Mouse (Mus musculus) forelimb bud, embryonic 11.5 days (tissue): Measurements from ENCODE around the gene Wnt3a.

Experiments used
- DNase-seq: peaks from one replicate; pipeline ENCODE4 v3.0.0-alpha.2; 2012; ENCODE audit warnings: low read depth, low spot score

The Wnt3a gene

DNA sequence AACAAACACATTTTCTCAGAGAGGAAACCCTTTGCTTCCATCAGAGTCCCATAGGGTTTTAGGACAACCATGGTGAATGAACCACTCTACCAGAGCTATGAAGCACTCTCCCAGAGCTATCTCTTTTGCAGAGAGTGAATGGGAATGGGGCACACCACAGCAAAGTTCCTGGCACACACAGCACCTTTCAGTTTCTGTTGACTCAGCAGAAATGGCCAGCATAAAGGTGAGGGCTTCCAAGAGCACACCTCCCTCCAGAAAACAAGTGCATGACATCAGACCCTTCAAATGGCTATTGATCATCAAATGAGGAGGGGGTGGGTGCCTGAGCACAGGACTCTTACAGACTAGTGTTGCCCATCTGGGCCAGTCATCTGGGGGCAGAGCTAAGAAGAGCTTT is 28.2 kb downstream of the Wnt3a start:
- no peak for DNase-seq

DNA sequence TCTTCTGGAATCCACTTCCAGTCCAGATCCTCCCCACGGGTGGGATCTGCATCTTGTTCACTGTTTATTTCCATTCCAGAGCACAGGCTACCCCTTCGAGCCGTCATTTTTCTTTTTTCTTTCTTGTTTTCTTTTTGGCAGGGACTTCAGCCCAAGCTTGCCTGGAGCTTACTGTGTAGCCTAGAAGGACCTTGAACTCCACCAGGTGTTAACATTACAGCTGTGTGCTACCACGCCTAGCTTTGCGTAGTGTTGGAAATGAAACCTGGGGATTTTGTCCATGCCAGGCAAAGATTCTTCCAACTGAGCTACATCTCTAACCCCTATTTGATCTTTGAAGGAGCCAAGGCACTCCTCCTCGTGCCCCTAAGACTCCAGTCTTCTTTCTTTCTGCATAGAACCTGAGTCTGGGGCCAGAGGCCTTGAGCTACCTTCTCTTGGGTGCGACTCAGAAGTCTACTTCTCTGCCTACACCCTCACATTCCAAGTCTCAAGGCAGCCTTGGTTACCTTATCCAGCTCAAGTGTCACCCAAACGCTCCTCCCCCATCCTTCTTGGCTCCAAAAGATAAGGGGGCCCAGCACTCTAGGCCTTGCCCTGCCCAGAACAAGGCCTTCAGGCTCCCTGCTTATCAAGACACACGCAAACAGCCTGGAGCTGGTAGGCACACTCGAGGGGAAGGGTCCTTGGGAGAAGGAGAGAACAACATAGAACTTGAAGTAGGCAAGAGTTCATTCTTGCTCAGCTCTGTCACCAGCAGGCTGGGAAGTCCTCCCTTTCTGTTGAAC is 29.7 kb downstream of the Wnt3a start:
- no peak for DNase-seq

DNA sequence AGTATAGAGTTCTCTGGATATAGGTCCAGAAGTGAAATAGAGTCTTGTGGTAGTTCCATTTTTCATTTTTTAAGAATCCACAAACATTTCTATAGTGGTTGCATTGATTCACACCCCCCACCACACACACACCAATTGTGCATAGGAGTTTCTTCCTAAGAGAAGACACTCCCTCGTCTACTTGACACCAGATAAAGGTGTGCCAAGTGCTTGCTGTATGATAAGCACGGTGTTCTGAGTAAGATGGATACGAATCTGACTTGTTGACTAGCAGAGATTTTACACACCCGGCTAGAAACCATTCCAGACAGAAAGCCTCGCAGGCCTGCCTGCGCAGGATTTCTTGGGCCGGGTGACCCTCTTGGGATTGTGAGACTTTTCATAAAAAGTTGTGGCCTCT is 30.9 kb downstream of the Wnt3a start:
- no peak for DNase-seq

DNA sequence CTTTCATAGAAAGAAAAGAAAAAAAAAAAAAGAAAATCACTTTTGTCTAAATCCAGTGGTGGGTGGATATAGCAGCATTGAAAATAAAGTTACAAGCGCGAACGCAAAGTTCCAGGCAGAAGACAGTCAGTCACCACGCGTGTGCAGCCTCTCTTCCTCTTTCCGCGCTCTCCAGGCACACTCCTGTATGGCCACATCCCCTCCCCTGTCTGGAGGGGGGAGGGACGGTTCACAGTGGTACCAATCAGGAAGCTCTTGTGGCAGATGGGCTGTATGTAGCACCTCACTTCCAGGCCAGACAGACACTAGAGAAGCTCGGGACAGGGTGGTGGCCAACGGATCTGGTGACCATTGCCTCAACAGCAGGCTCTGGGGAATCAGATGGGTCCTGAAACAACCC is 42.5 kb downstream of the Wnt3a start:
- no peak for DNase-seq

DNA sequence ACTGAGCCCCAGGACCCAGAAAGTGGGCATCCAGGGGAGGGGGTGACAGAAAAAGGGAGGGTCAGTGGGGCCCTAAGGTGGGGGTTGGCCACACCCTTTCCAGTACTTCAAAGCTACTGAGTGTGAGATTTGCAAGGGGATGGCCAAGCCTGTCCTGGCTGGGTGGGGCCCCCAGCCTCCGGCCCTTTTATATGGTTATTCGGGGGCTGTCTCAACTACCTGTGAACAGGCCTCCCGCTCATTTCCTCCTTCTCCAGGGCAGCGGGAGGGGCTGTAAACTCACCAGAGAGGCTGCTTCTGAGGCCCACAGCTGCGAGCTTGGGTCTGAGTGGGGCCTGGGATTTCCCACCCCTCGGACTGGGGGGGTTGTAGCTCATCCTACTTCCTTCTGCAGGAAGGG is 46.7 kb downstream of the Wnt3a start:
- no peak for DNase-seq

DNA sequence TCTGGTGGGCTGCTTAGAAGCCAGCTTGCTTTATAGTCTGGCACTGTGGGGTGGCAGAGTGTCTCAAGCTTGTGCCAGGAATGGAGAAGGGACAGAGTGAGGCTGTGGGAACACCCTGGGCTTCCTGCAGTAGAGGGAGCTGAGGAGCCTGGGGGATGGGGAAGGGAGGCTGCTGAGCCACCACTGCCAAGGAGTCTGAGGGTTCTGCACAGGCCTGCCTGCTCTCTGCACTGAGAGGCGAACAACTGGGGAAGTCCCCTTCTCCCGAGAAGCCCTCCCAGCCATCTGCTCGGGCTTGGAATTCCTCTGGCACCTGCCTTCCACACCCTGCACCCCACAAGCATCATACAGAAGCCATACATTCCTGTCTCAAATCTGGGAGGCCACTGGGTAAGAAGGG is 48.7 kb downstream of the Wnt3a start:
- no peak for DNase-seq

DNA sequence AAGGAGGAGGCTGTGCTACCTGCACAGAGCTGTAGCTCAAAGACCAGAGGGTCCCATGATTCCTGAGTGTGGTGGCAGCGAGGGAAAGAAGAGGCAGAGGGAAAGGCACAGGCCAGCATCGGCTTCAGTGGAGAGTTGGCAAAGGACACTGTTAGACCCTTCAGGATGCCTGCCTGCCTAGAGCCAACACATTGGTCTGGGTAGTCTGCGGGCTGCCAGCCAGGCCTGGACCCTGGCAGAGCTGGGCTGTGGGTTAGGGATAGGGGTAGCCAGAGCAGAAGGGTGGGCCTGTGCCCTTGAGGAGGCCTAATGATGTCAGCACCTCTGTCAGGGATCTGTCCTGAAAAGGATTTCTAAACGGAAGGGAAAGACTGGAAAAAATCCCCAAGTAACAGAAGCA is 50.8 kb downstream of the Wnt3a start:
- DNase-seq, result no peak

DNA sequence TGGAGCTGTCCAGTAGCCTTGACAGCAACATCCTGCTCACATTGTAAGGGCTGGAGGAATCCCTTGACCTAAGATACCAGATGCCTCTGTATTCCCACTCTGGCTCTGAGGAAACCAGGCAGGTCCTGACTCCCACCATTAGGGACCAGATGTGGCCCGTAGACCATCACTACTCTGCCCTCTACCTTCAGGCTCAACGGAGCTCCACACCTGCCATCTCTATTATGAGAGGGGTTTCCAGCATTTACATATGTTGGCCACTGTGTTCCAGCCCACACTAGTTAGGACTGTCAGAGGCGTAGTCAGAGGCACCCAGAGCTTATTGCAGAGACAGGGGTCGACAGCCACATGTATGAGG is 51.1 kb downstream of the Wnt3a start:
- DNase-seq, result peak; percentile 20

DNA sequence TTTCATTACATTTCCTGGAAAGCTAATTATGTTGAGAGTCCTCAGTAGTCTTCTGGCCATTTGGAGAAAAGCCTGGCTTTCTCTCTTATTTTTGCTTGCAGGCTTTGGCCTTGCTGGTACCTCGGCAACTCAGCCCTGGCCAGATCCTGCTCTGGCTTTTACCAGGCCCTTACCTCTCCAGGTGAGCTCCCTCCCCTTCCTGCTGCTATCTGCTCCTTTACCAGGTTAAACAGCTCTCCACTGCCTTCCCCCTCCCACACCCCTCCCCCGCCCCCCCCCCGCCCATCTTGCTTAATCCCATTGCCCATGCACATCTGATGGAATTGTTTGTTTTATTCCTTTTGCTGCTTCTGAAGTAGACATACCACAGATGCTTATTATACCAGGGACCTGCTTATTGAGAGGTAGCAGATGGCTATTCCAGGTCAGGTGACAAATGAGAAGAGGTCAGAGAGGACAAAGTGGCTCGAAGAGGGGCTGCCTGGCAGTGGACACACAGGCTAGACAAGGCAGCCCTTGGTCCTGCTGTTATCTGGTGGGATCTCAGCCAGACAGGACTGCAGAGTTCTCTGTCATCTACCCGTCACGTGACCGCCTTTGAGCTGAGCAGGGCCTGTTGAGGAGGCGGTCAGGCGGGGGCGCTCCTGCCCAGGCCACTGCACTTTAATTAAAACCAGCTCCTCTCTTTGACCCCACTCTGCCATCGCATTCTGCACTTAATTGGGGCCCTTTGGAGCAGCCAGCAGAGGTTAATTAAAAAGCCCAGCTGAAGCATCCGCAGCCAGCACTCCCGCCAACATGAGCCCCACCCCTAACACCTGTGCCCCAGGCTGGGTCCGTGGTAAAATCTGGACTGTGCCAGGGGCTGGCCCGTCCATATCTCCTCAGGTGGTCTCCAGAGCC is 51.8 kb downstream of the Wnt3a start:
- peak; percentile 71 for DNase-seq

DNA sequence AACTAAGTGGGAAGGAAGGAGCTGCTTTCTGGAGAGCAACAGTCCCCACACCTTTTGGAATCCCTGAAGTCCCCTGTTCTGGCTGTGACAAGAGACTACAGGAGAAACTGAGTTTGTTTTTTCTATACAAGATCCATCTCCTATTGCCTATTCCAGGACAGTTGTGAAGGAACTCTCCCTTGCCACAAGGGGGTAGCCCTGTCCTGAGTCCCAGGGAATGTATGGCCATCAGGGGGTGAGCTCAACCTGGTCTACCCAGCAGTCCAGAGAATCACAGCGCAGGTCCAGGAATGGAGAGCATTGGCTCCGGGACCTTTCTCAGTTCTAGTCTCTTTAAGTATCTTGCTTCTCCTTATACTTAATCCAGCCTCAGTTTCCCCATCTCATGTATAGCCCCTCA is 57.8 kb downstream of the Wnt3a start:
- DNase-seq, result no peak

DNA sequence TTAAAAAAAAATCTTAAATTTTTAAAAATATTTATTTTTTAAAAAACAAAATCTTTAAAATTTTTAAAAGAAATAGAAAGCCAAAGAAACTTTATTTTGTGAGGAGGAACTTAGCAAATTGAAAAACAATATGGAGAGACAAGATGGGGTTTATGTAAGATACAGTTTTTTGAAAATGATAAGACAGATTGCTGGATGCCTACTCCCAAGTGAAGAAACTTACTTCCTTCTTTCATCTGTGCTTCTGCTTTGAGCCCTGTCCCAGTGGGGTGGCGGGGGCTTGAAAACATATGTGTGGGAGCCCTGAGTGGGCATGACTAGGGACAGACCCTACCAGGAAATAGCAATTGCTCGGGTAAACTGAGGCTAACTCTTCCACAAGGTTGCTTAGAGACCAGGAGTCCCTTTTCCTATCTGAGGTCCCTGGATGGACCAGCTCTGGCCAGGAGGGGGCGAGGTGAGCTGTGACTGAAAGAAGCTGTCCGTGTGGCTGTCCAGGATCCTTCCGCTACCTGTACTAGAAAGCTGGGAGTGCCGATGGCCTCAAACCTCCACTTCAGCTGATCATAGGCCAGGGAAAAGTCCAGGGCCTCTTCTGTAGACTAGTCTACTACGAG is 60.3 kb downstream of the Wnt3a start:
- DNase-seq, result peak; percentile 37

DNA sequence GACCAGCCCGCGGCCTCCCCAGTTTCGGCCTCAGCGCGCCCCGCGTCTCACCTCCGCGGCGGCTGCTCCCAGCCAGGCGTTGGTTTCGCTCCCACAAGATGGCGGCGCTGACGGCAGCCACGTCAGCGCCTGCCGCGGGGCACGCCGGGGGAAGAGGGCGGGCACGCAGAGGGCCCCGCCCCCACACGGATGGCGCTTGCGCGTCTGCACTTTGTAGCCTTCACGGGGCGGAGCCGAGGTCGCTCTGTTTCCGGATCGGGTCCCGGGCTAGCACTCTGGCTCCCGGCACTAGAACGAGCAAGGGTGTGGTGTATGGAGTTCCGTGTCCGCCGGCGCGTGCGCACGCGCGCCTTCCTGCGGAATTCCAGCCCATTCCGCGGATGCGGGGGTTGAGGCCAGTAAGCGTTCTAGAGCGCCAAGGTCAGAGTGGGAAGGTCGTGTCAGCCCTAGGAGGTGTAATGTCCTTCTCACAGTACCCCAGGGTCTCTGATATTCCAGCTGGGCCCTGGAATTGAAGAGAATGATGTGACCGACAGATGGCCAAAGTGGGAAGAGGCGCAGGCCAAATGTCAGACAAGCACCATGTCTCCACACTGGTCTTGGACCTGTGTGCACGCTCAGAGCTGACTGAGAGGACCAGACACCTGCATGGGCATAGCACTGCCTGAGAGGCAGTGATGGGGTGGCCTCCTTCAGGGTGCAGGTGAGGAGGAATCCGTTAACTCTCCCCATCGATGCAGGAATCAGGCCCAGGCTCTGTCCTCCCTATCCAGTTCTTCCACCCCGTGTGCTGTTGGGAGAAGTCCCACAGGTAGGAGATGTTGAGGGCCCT is 62.2 kb downstream of the Wnt3a start, which contains the start of gene Arf1:
Gene Arf1 (minus strand): TSS at position 149 of the 832 bp plus-strand sequence.
- DNase-seq, result peak; percentile 97

DNA sequence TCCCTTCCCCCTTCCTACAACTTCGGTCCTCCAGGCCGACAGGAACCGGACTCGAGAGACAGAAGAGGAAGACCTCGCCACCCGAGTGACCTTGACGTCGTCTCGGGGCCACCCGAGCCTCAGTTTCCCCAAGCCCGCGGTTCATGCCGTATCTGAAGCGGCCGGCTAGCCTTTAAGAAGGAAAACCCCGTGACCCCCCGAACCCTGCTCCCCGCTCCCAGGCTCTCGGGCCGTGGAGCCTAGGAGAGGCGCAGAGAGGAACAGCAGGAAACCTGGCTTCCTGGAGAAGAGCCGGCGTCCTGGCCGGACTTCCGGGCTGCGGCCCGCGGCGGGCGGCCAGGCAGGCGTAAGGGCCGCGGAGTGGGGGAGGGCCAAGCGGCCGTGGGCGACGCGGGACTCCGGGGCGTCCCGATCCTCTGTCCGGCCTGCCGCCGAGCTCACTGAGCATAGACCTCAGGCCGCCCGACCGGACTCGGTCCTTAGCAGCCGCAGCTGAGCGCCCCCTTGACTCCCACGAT is 62.9 kb downstream of the Wnt3a start:
- no peak for DNase-seq

DNA sequence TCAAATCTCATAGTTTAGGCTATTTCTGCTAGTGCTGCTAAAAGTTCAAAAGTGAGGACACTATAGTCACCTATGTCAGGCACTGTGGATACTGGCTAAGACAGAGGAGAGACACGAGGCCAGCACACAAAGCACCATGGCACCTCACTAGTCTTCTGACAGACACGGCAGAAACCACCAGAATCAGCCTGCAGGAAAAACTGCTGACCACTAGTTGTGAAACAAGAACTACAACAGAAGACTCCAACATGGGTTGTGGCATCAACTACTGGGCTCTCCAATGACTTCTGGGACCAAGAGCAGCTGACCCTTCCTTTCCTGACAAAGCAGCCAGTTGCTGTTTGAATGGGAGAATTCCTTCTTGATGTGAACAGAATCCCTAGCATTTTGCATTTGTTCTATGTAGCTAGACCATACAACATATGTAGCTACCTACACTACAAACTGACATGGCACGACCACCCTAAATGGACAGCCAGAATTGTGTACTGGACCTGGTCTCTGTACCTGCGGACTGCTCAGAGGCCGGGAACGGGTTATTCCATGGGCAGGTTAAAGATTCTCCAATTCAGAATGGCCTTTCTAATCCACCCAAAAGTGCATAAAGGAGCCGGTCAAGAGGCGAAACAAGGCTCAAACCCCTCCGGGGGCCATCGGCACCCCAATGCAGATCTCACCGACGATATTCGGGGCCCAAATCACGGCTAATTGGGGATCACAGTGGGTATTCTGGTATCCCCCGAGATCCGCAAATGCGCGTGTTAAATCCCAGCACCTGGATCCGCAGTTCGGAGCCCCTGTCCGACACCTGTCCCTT is 63.6 kb downstream of the Wnt3a start:
- DNase-seq, result no peak

DNA sequence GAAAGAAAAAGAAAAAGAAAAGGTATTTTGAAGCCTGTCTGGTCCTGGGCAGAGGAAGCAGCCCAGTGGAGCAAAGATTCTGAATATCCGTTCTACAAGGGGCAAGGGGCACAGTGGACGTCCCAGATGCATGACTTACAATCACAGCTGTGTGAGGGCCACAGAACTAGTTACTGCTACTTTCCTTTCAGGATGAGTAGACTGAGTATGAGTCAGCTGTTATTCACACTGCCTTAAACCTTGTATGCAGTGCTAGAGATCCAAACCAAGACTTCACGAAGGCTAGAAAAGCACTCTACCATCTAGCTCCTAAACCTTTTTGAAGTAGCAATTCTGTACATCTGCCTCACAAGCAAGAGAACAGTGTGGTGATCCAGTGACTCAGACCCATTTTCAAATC is 64.3 kb downstream of the Wnt3a start:
- no peak for DNase-seq

DNA sequence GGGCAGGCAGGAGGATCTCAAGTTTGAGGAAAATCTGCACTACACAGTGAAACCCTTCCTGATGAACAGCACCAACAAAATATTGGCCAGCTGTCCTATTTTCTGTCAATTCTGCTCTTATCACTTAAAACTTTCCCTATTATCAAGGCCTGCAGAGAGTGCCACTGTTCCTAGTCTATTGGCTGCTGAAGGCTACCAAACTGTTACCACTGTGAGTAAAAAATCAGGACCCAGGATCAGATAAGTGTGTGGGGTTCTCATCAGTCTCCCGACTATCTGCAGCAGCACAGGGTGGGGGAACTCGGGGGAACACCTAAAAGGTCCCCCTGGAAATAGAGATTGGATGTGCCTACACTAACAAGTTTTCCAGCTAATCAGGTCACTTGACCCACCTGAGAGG is 65.4 kb downstream of the Wnt3a start:
- DNase-seq, result no peak

DNA sequence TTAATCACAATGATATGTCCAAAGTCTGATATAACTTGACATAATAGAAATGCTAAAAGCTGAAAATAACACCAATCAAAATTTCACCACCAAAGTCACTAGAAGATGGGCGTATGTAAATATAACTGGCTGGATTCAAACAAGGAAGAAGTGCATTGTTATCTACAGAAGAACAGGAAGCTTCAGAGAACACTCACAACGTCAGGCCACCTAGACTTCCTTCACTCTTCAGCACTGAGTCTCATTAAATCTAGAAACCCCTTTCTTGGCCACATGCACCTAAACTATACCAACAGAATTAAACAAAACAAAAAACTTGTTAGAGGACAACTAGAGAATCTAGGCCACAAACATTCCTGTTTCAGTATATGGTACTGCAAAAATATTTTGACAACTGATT is 66.1 kb downstream of the Wnt3a start:
- DNase-seq, result no peak

DNA sequence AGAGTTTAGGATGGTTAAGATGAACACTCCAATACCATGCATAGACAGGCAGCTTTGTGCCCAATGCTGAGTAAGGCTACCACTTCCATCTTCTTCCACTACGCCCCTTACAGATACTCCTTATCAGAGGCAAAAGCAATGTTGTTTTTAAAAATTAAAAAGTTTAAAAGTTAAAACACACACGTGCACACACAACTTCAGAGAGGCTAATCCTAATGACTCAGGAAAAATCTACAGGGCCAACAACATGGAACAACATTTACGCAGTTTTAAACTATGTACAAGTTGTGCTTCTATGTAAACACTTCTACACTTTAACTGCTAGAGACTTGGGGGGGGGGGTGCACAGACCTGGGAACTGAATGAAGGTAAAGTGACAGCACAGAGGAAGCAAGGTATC is 66.5 kb downstream of the Wnt3a start:
- DNase-seq, result no peak

DNA sequence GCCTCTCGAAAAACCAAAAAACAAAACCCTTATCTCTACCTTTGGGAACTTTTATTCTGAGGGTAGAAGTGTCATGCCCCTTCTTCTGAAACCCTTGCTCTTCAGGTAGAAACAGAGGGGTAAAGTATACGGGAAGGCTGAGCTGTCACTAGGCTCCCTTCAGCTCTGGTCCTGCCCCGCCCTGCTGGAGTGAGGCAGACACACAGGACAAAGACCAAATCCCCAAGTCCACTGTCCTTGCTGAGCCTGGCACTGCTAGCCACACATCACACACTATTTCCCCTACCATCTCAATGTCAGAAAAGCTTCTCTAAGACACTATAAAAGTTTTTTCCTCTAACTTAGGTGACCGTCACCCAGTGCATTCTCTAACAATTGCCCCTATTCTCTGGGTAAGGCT is 68.2 kb downstream of the Wnt3a start:
- no peak for DNase-seq

DNA sequence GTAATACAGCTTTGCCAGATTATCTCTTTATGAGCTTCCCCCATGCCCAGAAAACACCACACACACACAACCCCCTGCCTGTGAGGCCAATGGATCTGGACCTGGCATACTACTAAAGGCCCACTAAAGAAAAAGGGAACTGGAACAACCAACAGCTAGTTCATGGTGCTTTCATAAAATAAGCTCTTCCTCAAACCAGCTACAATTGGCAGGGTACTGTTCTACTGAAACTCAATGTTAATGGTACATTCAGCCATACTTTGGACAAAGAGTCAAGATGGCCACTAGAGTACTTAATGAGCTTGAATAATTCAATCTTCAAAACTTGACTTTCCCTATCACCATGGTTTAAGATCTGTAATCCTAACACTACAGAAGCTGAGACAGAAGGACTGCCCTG is 68.9 kb downstream of the Wnt3a start:
- no peak for DNase-seq

DNA sequence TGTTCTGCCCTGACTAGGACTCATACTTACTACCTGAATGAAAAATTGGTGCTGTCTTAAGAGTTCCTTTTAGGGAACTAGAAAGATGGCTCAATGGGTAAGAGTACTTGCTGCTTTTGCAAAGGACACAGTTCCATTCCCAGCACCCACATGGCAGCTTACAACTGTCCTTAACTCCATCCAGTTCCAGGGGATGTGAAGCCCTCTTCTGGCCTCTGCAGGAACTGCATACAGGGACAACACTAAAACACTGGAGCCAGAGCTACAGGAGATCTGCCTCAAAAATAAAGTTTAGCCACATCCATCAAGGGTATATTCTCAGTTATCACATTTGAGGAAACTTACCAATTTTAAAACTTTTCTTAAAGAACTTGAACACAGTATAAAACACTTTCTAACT is 71.5 kb downstream of the Wnt3a start:
- peak; percentile 49 for DNase-seq
